Mouse (Mus musculus): ENCODE measurements around the gene Atrnl1. TPM values are rescaled to one million over a fixed set of nuclear protein-coding genes. Genes with fewer than 3 reads are reported as not detected.

Gene Atrnl1
- polyA plus RNA-seq, 1 experiment from 2014 or later = 5.1 TPM

GRCm38 (mm10) chr19:57926164-57926860 lies 315.5 kb downstream of the Atrnl1 start:
- peak; percentile 91 for DNase-seq (ENCODE audit: low spot score)

GRCm38 (mm10) chr19:57926941-57927471 lies 316.2 kb downstream of the Atrnl1 start:
- Histone ChIP-seq H3K36me3 (no peaks in the 10 kb centered on the region), H3K27me3 (ENCODE audit: insufficient read depth, poor library complexity, severe bottlenecking) (no peaks in the 10 kb centered on the region), H3K4me1 (peaks cover 10% of the 10 kb centered on the region; the same call in 1 of the 2 replicates), H3K27ac (no peak overlapping the region), H3K9me3 (no peaks in the 10 kb centered on the region), H3K4me3 (no peak overlapping the region)
- WGBS = 64% methylated on average over 10 of the region's 10 CpGs
- DNase-seq (ENCODE audit: low spot score) = no peak

More at GRCm38 (mm10) chr19:57926164-57926860, 315.5 kb downstream of the Atrnl1 start:
- no peaks in the 10 kb centered on the region for H3K27me3 ChIP-seq (ENCODE audit: insufficient read depth, poor library complexity, severe bottlenecking)
- no peaks in the 10 kb centered on the region for H3K36me3 ChIP-seq
- no peak overlapping the region for H3K27ac ChIP-seq
- no peak overlapping the region for H3K4me3 ChIP-seq
- 88% methylated on average over 5 of the region's 5 CpGs for WGBS
- H3K4me1 ChIP-seq = peaks cover 10% of the 10 kb centered on the region; the same call in 1 of the 2 replicates
- no peaks in the 10 kb centered on the region for H3K9me3 ChIP-seq

- Histone ChIP-seq H3K9me3 (no peaks in the 10 kb centered on the region), H3K27ac (no peak overlapping the region), H3K4me1 (peaks cover 10% of the 10 kb centered on the region; the same call in 1 of the 2 replicates), H3K27me3 (ENCODE audit: insufficient read depth, poor library complexity, severe bottlenecking) (no peaks in the 10 kb centered on the region), H3K36me3 (no peaks in the 10 kb centered on the region), H3K4me3 (no peak overlapping the region)
- WGBS = 49% methylated on average over 11 of the region's 11 CpGs
- DNase-seq (ENCODE audit: low spot score) = no peak
Observed at GRCm38 (mm10) chr19:57927566-57928523, 317.0 kb downstream of the Atrnl1 start.

GRCm38 (mm10) chr19:57931626-57932025 lies 320.8 kb downstream of the Atrnl1 start:
- Histone ChIP-seq H3K9me3 (no peaks in the 10 kb centered on the region), H3K27me3 (ENCODE audit: insufficient read depth, poor library complexity, severe bottlenecking) (no peaks in the 10 kb centered on the region), H3K27ac (no peak overlapping the region), H3K4me3 (no peak overlapping the region), H3K36me3 (no peaks in the 10 kb centered on the region), H3K4me1 (peaks cover 3% of the 10 kb centered on the region; the same call in 1 of the 2 replicates)
- DNase-seq (ENCODE audit: low spot score) = no peak
- 94% methylated on average over 4 of the region's 4 CpGs for WGBS

GRCm38 (mm10) chr19:57936865-57937264 lies 326.0 kb downstream of the Atrnl1 start:
- Histone ChIP-seq H3K9me3 (no peaks in the 10 kb centered on the region), H3K27me3 (ENCODE audit: insufficient read depth, poor library complexity, severe bottlenecking) (no peaks in the 10 kb centered on the region), H3K4me3 (no peak overlapping the region), H3K27ac (no peak overlapping the region), H3K36me3 (no peaks in the 10 kb centered on the region), H3K4me1 (no peaks in the 10 kb centered on the region)
- WGBS = 80% methylated on average over 3 of the region's 3 CpGs
- no peak for DNase-seq (ENCODE audit: low spot score)

GRCm38 (mm10) chr19:57939166-57939565 lies 328.3 kb downstream of the Atrnl1 start:
- 87% methylated on average over 1 of the region's 1 CpGs for WGBS
- Histone ChIP-seq H3K9me3 (no peaks in the 10 kb centered on the region), H3K36me3 (no peaks in the 10 kb centered on the region)

GRCm38 (mm10) chr19:57941529-57941928 lies 330.7 kb downstream of the Atrnl1 start:
- Histone ChIP-seq H3K4me1 (no peaks in the 10 kb centered on the region), H3K27ac (no peak overlapping the region), H3K27me3 (ENCODE audit: insufficient read depth, poor library complexity, severe bottlenecking) (no peaks in the 10 kb centered on the region), H3K36me3 (no peaks in the 10 kb centered on the region), H3K9me3 (no peaks in the 10 kb centered on the region), H3K4me3 (no peak overlapping the region)
- no peak for DNase-seq (ENCODE audit: low spot score)
- 70% methylated on average over 8 of the region's 8 CpGs for WGBS

More at GRCm38 (mm10) chr19:57939166-57939565, 328.3 kb downstream of the Atrnl1 start:
- Histone ChIP-seq H3K4me1 (no peaks in the 10 kb centered on the region), H3K27ac (no peak overlapping the region), H3K4me3 (no peak overlapping the region), H3K27me3 (ENCODE audit: insufficient read depth, poor library complexity, severe bottlenecking) (no peaks in the 10 kb centered on the region)
- no peak for DNase-seq (ENCODE audit: low spot score)

GRCm38 (mm10) chr19:57942281-57942680 lies 331.4 kb downstream of the Atrnl1 start:
- Histone ChIP-seq H3K27me3 (ENCODE audit: insufficient read depth, poor library complexity, severe bottlenecking) (no peaks in the 10 kb centered on the region), H3K27ac (no peak overlapping the region), H3K4me3 (no peak overlapping the region), H3K36me3 (peaks cover under 1% of the 10 kb centered on the region), H3K9me3 (no peaks in the 10 kb centered on the region), H3K4me1 (no peaks in the 10 kb centered on the region)
- DNase-seq (ENCODE audit: low spot score) = no peak
- WGBS = 88% methylated on average over 14 of the region's 14 CpGs

GRCm38 (mm10) chr19:57943308-57943707 lies 332.5 kb downstream of the Atrnl1 start:
- Histone ChIP-seq H3K36me3 (peaks cover 6% of the 10 kb centered on the region), H3K27me3 (ENCODE audit: insufficient read depth, poor library complexity, severe bottlenecking) (no peaks in the 10 kb centered on the region), H3K27ac (no peak overlapping the region), H3K4me1 (no peaks in the 10 kb centered on the region), H3K4me3 (no peak overlapping the region), H3K9me3 (no peaks in the 10 kb centered on the region)
- no peak for DNase-seq (ENCODE audit: low spot score)
- WGBS = 67% methylated on average over 2 of the region's 2 CpGs

- 82% methylated on average over 6 of the region's 6 CpGs for WGBS
- no peak overlapping the region for H3K4me3 ChIP-seq
- no peaks in the 10 kb centered on the region for H3K27me3 ChIP-seq (ENCODE audit: insufficient read depth, poor library complexity, severe bottlenecking)
- peaks cover 6% of the 10 kb centered on the region for H3K36me3 ChIP-seq
- H3K9me3 ChIP-seq = no peaks in the 10 kb centered on the region
- no peak for DNase-seq (ENCODE audit: low spot score)
- H3K4me1 ChIP-seq = no peaks in the 10 kb centered on the region
- H3K27ac ChIP-seq = no peak overlapping the region
Observed at GRCm38 (mm10) chr19:57944680-57945079, 333.8 kb downstream of the Atrnl1 start.

- H3K4me1 ChIP-seq = no peaks in the 10 kb centered on the region
- no peaks in the 10 kb centered on the region for H3K9me3 ChIP-seq
- no peak for DNase-seq (ENCODE audit: low spot score)
- no peak overlapping the region for H3K27ac ChIP-seq
- H3K4me3 ChIP-seq = no peak overlapping the region
- 82% methylated on average over 4 of the region's 4 CpGs for WGBS
- H3K27me3 ChIP-seq (ENCODE audit: insufficient read depth, poor library complexity, severe bottlenecking) = no peaks in the 10 kb centered on the region
- peaks cover 6% of the 10 kb centered on the region for H3K36me3 ChIP-seq
Observed at GRCm38 (mm10) chr19:57945626-57946250, 334.9 kb downstream of the Atrnl1 start.

- Histone ChIP-seq H3K9me3 (no peaks in the 10 kb centered on the region), H3K4me3 (no peak overlapping the region), H3K27me3 (ENCODE audit: insufficient read depth, poor library complexity, severe bottlenecking) (no peaks in the 10 kb centered on the region), H3K27ac (no peak overlapping the region), H3K4me1 (no peaks in the 10 kb centered on the region), H3K36me3 (peaks cover 6% of the 10 kb centered on the region)
- DNase-seq (ENCODE audit: low spot score) = no peak
- 90% methylated on average over 2 of the region's 2 CpGs for WGBS
Observed at GRCm38 (mm10) chr19:57948489-57948888, 337.7 kb downstream of the Atrnl1 start.
